Mouse (Mus musculus) heart, adult 2 months (tissue): ENCODE data around the gene Nisch.

Experiments used
- CTCF ChIP-seq: fragments of 200-600 bp; IDR thresholded peaks from 2 replicates; pipeline ENCODE4 v1.8.1; 2022; ENCODE audit warnings: antibody characterized with exemption, mild to moderate bottlenecking, moderate library complexity
- POLR2A ChIP-seq: fragments of 200-500 bp; IDR thresholded peaks from 2 replicates; pipeline ENCODE4 v1.6.1; 2011; ENCODE audit warnings: mild to moderate bottlenecking, low read depth, low read length, control low read depth; ENCODE audit not compliant: insufficient read depth

GRCm38 (mm10) chr14:31208084-31208483 is 8.7 kb downstream of the Nisch start, which contains the start of gene Tnnc1:
- no peak for TF ChIP-seq CTCF
- TF ChIP-seq POLR2A: peak; percentile 95
